Mouse (Mus musculus) midbrain, embryonic 13.5 days (tissue): ENCODE data around the gene Gm3250. TPM values are rescaled to one million over a fixed set of nuclear protein-coding genes. Genes with fewer than 3 reads are reported as not detected.
A peak's percentile ranks its signal among the peaks of the same experiment; 100 is the strongest.
"Not testable (repeated sequence)": the region's sequence is repeated elsewhere in the genome, so short reads cannot be mapped to it uniquely, and the experiment has no call there.

Experiments used
- ATAC-seq: fragments of 200-750 bp; cut with Nextera tagmentation; 2 replicates; pipeline ENCODE4 v1.8.0; 2017; ENCODE audit warnings: mild to moderate bottlenecking, moderate TSS enrichment, moderate library complexity
- H3K27ac ChIP-seq: fragments of 300-500 bp; sonication (generic); 2 replicates; pipeline ENCODE4 v1.5.1; 2015; ENCODE audit warnings: inconsistent platforms, mild to moderate bottlenecking, moderate library complexity
- H3K27me3 ChIP-seq: fragments of 300-500 bp; sonication (generic); 2 replicates; pipeline ENCODE4 v1.6.1; 2015; ENCODE audit warnings: mild to moderate bottlenecking, inconsistent platforms
- H3K36me3 ChIP-seq: fragments of 300-500 bp; sonication (generic); 2 replicates; pipeline ENCODE4 v1.6.1; 2015; ENCODE audit warnings: mild to moderate bottlenecking, inconsistent platforms
- H3K4me1 ChIP-seq: fragments of 300-500 bp; sonication (generic); replicated peaks from 2 replicates; pipeline ENCODE4 v1.6.1; 2015; ENCODE audit warnings: inconsistent platforms
- H3K4me2 ChIP-seq: fragments of 300-500 bp; sonication (generic); replicated peaks from 2 replicates; pipeline ENCODE4 v1.6.1; 2015; ENCODE audit warnings: moderate library complexity, mild to moderate bottlenecking, inconsistent platforms
- H3K4me3 ChIP-seq: fragments of 300-500 bp; sonication (generic); replicated peaks from 2 replicates; pipeline ENCODE4 v1.5.1; 2015; ENCODE audit warnings: mild to moderate bottlenecking, inconsistent platforms
- H3K9ac ChIP-seq: fragments of 300-500 bp; sonication (generic); replicated peaks from 2 replicates; pipeline ENCODE4 v1.6.1; 2015; ENCODE audit warnings: mild to moderate bottlenecking, inconsistent platforms
- H3K9me3 ChIP-seq: fragments of 300-500 bp; sonication (generic); 2 replicates; pipeline ENCODE4 v1.6.1; 2016; ENCODE audit warnings: mild to moderate bottlenecking, inconsistent platforms
- WGBS: fragments of 180-500 bp; shearing (Covaris S2); methylation state at CpG from one replicate; pipeline ENCODE4 v1.1.7; 2015; 5-methylcytosine and 5-hydroxymethylcytosine counted together
- polyA plus RNA-seq: library from polyadenylated mRNA; unstranded; fragments of >200 nt; fragmentation: Nextera tagmentation; extraction: Ambion mirVana; gene quantifications from 2 replicates; pipeline ENCODE4 v1.2.1, GENCODE M21; 2015

Gm3250 gene
- polyA plus RNA-seq, 1 experiment from 2014 or later = not detected

GRCm38 (mm10) chr10:77788621-77789020, 6.3 kb upstream of the Gm3250 start:
- H3K4me2 ChIP-seq = no peak overlapping the region
- H3K27me3 ChIP-seq = no peaks in the 10 kb centered on the region
- H3K9ac ChIP-seq = no peak overlapping the region
- no peak for ATAC-seq
- H3K36me3 ChIP-seq = no peaks in the 10 kb centered on the region
- H3K4me3 ChIP-seq = no peak overlapping the region
- no peak overlapping the region for H3K27ac ChIP-seq
- no peaks in the 10 kb centered on the region for H3K9me3 ChIP-seq
- 84% methylated on average over 2 of the region's 2 CpGs for WGBS
- no peaks in the 10 kb centered on the region for H3K4me1 ChIP-seq

- H3K4me2 ChIP-seq, H3K4me3 ChIP-seq, H3K4me1 ChIP-seq, H3K9me3 ChIP-seq, ATAC-seq, H3K27ac ChIP-seq, H3K36me3 ChIP-seq, H3K27me3 ChIP-seq, H3K9ac ChIP-seq: not testable (repeated sequence)
- 43% methylated on average over 1 of the region's 1 CpGs for WGBS
These were observed 5.5 kb upstream of the Gm3250 start, which contains the start of gene Gm7137 for GRCm38 (mm10) chr10:77787876-77788275. TSS of gene Gm7137 (minus strand) at chr10:77788200.

- not testable (repeated sequence) for H3K27me3 ChIP-seq
These were observed 1.1 kb upstream of the Gm3250 start for GRCm38 (mm10) chr10:77783396-77783795.

GRCm38 (mm10) chr10:77776844-77777243, 5.5 kb downstream of the Gm3250 start, which contains the start of gene Gm7138:
TSS of gene Gm7138 (minus strand) at chr10:77776944.
- H3K4me1 ChIP-seq, H3K27me3 ChIP-seq, ATAC-seq, H3K27ac ChIP-seq, H3K4me3 ChIP-seq, H3K9me3 ChIP-seq, H3K36me3 ChIP-seq, H3K9ac ChIP-seq, H3K4me2 ChIP-seq: not testable (repeated sequence)
- WGBS = 63% methylated on average over 1 of the region's 1 CpGs

More at GRCm38 (mm10) chr10:77783396-77783795, 1.1 kb upstream of the Gm3250 start:
- H3K4me1 ChIP-seq, H3K9ac ChIP-seq, H3K27ac ChIP-seq, H3K4me2 ChIP-seq, H3K4me3 ChIP-seq, H3K9me3 ChIP-seq, ATAC-seq, H3K36me3 ChIP-seq: not testable (repeated sequence)
- WGBS = 93% methylated on average over 2 of the region's 3 CpGs

GRCm38 (mm10) chr10:77772142-77772541, 10.2 kb downstream of the Gm3250 start:
- not testable (repeated sequence) for H3K4me1 ChIP-seq, H3K4me3 ChIP-seq, H3K36me3 ChIP-seq, H3K27ac ChIP-seq, H3K27me3 ChIP-seq, H3K9ac ChIP-seq, ATAC-seq, H3K4me2 ChIP-seq, H3K9me3 ChIP-seq
- WGBS = 91% methylated on average over 3 of the region's 3 CpGs

- WGBS = 70% methylated on average over 1 of the region's 1 CpGs
- H3K27ac ChIP-seq, H3K36me3 ChIP-seq, H3K4me2 ChIP-seq, H3K9me3 ChIP-seq, H3K4me1 ChIP-seq, ATAC-seq, H3K9ac ChIP-seq, H3K4me3 ChIP-seq, H3K27me3 ChIP-seq: not testable (repeated sequence)
These were observed 11.1 kb downstream of the Gm3250 start, which contains the start of gene Gm3238 for GRCm38 (mm10) chr10:77771225-77771624. TSS of gene Gm3238 (minus strand) at chr10:77771325.

GRCm38 (mm10) chr10:77769727-77770126, 12.6 kb downstream of the Gm3250 start:
- Histone ChIP-seq H3K27ac (no peak overlapping the region), H3K9me3 (no peaks in the 10 kb centered on the region), H3K4me3 (no peak overlapping the region), H3K4me1 (no peaks in the 10 kb centered on the region), H3K36me3 (no peaks in the 10 kb centered on the region), H3K27me3 (no peaks in the 10 kb centered on the region), H3K9ac (no peak overlapping the region), H3K4me2 (no peak overlapping the region)
- 87% methylated on average over 1 of the region's 1 CpGs for WGBS
- no peak for ATAC-seq

- H3K36me3 ChIP-seq, H3K27me3 ChIP-seq, H3K27ac ChIP-seq, H3K9ac ChIP-seq, H3K4me1 ChIP-seq, H3K4me2 ChIP-seq, H3K9me3 ChIP-seq, H3K4me3 ChIP-seq, ATAC-seq: not testable (repeated sequence)
- WGBS = 70% methylated on average over 1 of the region's 1 CpGs
These were observed 22.8 kb downstream of the Gm3250 start, which contains the start of gene Gm3233 for GRCm38 (mm10) chr10:77759582-77759981. TSS of gene Gm3233 (minus strand) at chr10:77759682.

GRCm38 (mm10) chr10:77753448-77753847, 28.9 kb downstream of the Gm3250 start:
- no peak overlapping the region for H3K9ac ChIP-seq
- no peaks in the 10 kb centered on the region for H3K9me3 ChIP-seq
- no peak overlapping the region for H3K27ac ChIP-seq
- H3K4me1 ChIP-seq = 0 out of 2 replicates have a peak, but pooled peaks cover 6% of the 10 kb centered on the region
- H3K4me3 ChIP-seq = no peak overlapping the region
- no peak for ATAC-seq
- H3K4me2 ChIP-seq = no peak overlapping the region
- H3K27me3 ChIP-seq = no peaks in the 10 kb centered on the region
- no peaks in the 10 kb centered on the region for H3K36me3 ChIP-seq

- not testable (repeated sequence) for H3K36me3 ChIP-seq, ATAC-seq, H3K4me3 ChIP-seq, H3K27me3 ChIP-seq, H3K27ac ChIP-seq, H3K4me2 ChIP-seq, H3K9me3 ChIP-seq, H3K9ac ChIP-seq, H3K4me1 ChIP-seq
- WGBS = 65% methylated on average over 3 of the region's 3 CpGs
These were observed 30.0 kb downstream of the Gm3250 start for GRCm38 (mm10) chr10:77752312-77752711.

GRCm38 (mm10) chr10:77751254-77751653, 31.1 kb downstream of the Gm3250 start, which contains the start of gene Gm9736:
TSS of gene Gm9736 (minus strand) at chr10:77751354.
- not testable (repeated sequence) for H3K9me3 ChIP-seq, H3K27me3 ChIP-seq, H3K9ac ChIP-seq, H3K36me3 ChIP-seq, H3K4me2 ChIP-seq, H3K4me3 ChIP-seq, H3K4me1 ChIP-seq, ATAC-seq
- peak within 1 kb of the TSS; percentile 35; the same call in 1 of the 2 replicates for H3K27ac ChIP-seq
- WGBS = 50% methylated on average over 1 of the region's 1 CpGs

- H3K9ac ChIP-seq, H3K27ac ChIP-seq, ATAC-seq, H3K36me3 ChIP-seq, H3K9me3 ChIP-seq, H3K27me3 ChIP-seq, H3K4me2 ChIP-seq, H3K4me3 ChIP-seq, H3K4me1 ChIP-seq: not testable (repeated sequence)
- 85% methylated on average over 1 of the region's 1 CpGs for WGBS
These were observed 31.7 kb downstream of the Gm3250 start for GRCm38 (mm10) chr10:77750686-77751085.
